Mouse (Mus musculus) CH12.LX (cell line): ENCODE results near the gene Hdac4. TPM values are rescaled to one million over a fixed set of nuclear protein-coding genes. Genes with fewer than 3 reads are reported as not detected.

ENCODE experiments used
- DNase-seq: peaks from one replicate; pipeline ENCODE4 v3.0.0-alpha.2; 2013; ENCODE audit errors: extremely low read depth
- H3K27ac ChIP-seq: 2 replicates; pipeline ENCODE4 v1.5.1; 2012; ENCODE audit warnings: low read depth, mild to moderate bottlenecking, control low read depth, moderate library complexity; ENCODE audit not compliant: insufficient read depth
- H3K27me3 ChIP-seq: replicated peaks from 2 replicates; pipeline ENCODE3; 2012; ENCODE audit warnings: inconsistent platforms
- H3K36me3 ChIP-seq, 2 experiments: replicated peaks in 1 of 2; 2 replicates each; pipeline versions ENCODE3 to v1.6.1; 2012; ENCODE audit warnings: inconsistent platforms in 1 of 2, low read length in 1 of 2, mild to moderate bottlenecking in 1 of 2, mixed read lengths in 1 of 2, moderate library complexity in 1 of 2; ENCODE audit not compliant: control insufficient read depth in 1 of 2, insufficient read depth in 1 of 2
- H3K4me1 ChIP-seq, 2 experiments: 2 replicates each; pipeline ENCODE4 v1.6.1; 2012; ENCODE audit warnings: inconsistent platforms in 1 of 2, moderate library complexity in 1 of 2; ENCODE audit not compliant: insufficient read depth in 2 of 2, control insufficient read depth in 1 of 2
- H3K4me2 ChIP-seq: 2 replicates; pipeline ENCODE4 v1.6.1; 2012; ENCODE audit warnings: low read depth, mild to moderate bottlenecking, control low read depth; ENCODE audit not compliant: poor library complexity, insufficient read depth, severe bottlenecking
- H3K4me3 ChIP-seq, 3 experiments: fragments of 150-350 bp in 1 of 3; sonication (generic) in 1 of 3; replicated peaks in 1 of 3; 2 replicates each; pipeline versions ENCODE3 to v1.5.1; 2011 to 2012; ENCODE audit warnings: low read depth in 2 of 3, low read length in 2 of 3, mild to moderate bottlenecking in 2 of 3, moderate library complexity in 2 of 3, control low read depth in 1 of 3, improper control_type of control experiment in 1 of 3, inconsistent platforms in 1 of 3, mixed read lengths in 1 of 3; ENCODE audit not compliant: poor library complexity in 1 of 3
- H3K79me2 ChIP-seq: replicated peaks from 2 replicates; pipeline ENCODE4 v1.6.1; 2012; ENCODE audit warnings: mild to moderate bottlenecking, moderate library complexity; ENCODE audit not compliant: control insufficient read depth, poor library complexity, insufficient read depth, severe bottlenecking; ENCODE audit errors: extremely low read depth
- H3K9ac ChIP-seq: 2 replicates; pipeline ENCODE4 v1.6.1; 2012; ENCODE audit warnings: low read depth, mild to moderate bottlenecking, control low read depth, moderate library complexity; ENCODE audit not compliant: insufficient read depth
- H3K9me3 ChIP-seq: replicated peaks from 2 replicates; pipeline ENCODE3; 2012; ENCODE audit warnings: low read length, inconsistent platforms, mixed read lengths
- CHD1 ChIP-seq: IDR thresholded peaks from 2 replicates; pipeline ENCODE4 v1.6.1; 2012; ENCODE audit warnings: low read depth, low read length, improper control_type of control experiment, inconsistent platforms
- CTCF ChIP-seq, 2 experiments: IDR thresholded peaks in 1 of 2; conservative IDR thresholded peaks in 1 of 2; 2 replicates each; pipeline ENCODE4 v1.5.1; 2011 to 2012; ENCODE audit warnings: low read depth in 2 of 2, low read length in 2 of 2, improper control_type of control experiment in 1 of 2, inconsistent platforms in 1 of 2, mild to moderate bottlenecking in 1 of 2, moderate library complexity in 1 of 2
- E2F4 ChIP-seq: IDR thresholded peaks from 2 replicates; pipeline ENCODE4 v1.6.1; 2011; ENCODE audit warnings: low read depth, low read length, improper control_type of control experiment; ENCODE audit not compliant: insufficient replicate concordance
- ELF1 ChIP-seq: IDR thresholded peaks from 2 replicates; pipeline ENCODE4 v1.6.1; 2014; ENCODE audit warnings: low read depth, mild to moderate bottlenecking, inconsistent platforms, low read length, improper control_type of control experiment
- EP300 ChIP-seq: IDR thresholded peaks from 2 replicates; pipeline ENCODE4 v1.6.1; 2011; ENCODE audit warnings: low read length, improper control_type of control experiment
- HCFC1 ChIP-seq: IDR thresholded peaks from 2 replicates; pipeline ENCODE4 v1.6.1; 2012; ENCODE audit warnings: low read depth, mild to moderate bottlenecking, inconsistent platforms, low read length, improper control_type of control experiment
- IRF4 ChIP-seq: IDR thresholded peaks from 2 replicates; pipeline ENCODE4 v1.6.1; 2014; ENCODE audit warnings: low read depth, mild to moderate bottlenecking, inconsistent platforms, low read length, improper control_type of control experiment
- JUN ChIP-seq: IDR thresholded peaks from 2 replicates; pipeline ENCODE4 v1.6.1; 2011; ENCODE audit warnings: low read depth, mild to moderate bottlenecking, low read length, improper control_type of control experiment, moderate library complexity; ENCODE audit not compliant: insufficient read depth
- KAT2A ChIP-seq: IDR thresholded peaks from 2 replicates; pipeline ENCODE4 v1.6.1; 2012; ENCODE audit warnings: low read length, improper control_type of control experiment, inconsistent platforms; ENCODE audit not compliant: insufficient replicate concordance
- MAZ ChIP-seq: IDR thresholded peaks from 2 replicates; pipeline ENCODE4 v1.6.1; 2012; ENCODE audit warnings: low read depth, mild to moderate bottlenecking, inconsistent platforms, low read length, improper control_type of control experiment, moderate library complexity
- MXI1 ChIP-seq: IDR thresholded peaks from 2 replicates; pipeline ENCODE4 v1.6.1; 2011; ENCODE audit warnings: mild to moderate bottlenecking, low read depth, low read length, improper control_type of control experiment
- MYC ChIP-seq: IDR thresholded peaks from 2 replicates; pipeline ENCODE4 v1.6.1; 2011; ENCODE audit warnings: low read depth, mild to moderate bottlenecking, improper control_type of control experiment, low read length
- NELFE ChIP-seq: IDR thresholded peaks from 2 replicates; pipeline ENCODE4 v1.6.1; 2011; ENCODE audit warnings: low read depth, low read length, improper control_type of control experiment
- PAX5 ChIP-seq: IDR thresholded peaks from 2 replicates; pipeline ENCODE4 v1.6.1; 2012; ENCODE audit warnings: low read length, inconsistent platforms, mixed read lengths
- POLR2A ChIP-seq: IDR thresholded peaks from 2 replicates; pipeline ENCODE4 v1.6.1; 2011; ENCODE audit warnings: low read depth, mild to moderate bottlenecking, improper control_type of control experiment, low read length
- POLR2AphosphoS2 ChIP-seq: IDR thresholded peaks from 2 replicates; pipeline ENCODE4 v1.6.1; 2011; ENCODE audit warnings: low read depth, low read length, improper control_type of control experiment
- RAD21 ChIP-seq: IDR thresholded peaks from 2 replicates; pipeline ENCODE4 v1.6.1; 2011; ENCODE audit warnings: low read depth, mild to moderate bottlenecking, low read length, improper control_type of control experiment, moderate library complexity
- RCOR1 ChIP-seq: conservative IDR thresholded peaks from 2 replicates; pipeline ENCODE4 v1.6.1; 2012; ENCODE audit warnings: low read depth, mild to moderate bottlenecking, inconsistent platforms, low read length, improper control_type of control experiment
- TBP ChIP-seq: conservative IDR thresholded peaks from 2 replicates; pipeline ENCODE4 v1.6.1; 2011; ENCODE audit warnings: low read depth, low read length, improper control_type of control experiment
- UBTF ChIP-seq: IDR thresholded peaks from 2 replicates; pipeline ENCODE4 v1.6.1; 2012; ENCODE audit warnings: low read depth, mild to moderate bottlenecking, inconsistent platforms, low read length, improper control_type of control experiment, moderate library complexity
- USF1 ChIP-seq: IDR thresholded peaks from 2 replicates; pipeline ENCODE4 v1.6.1; 2014; ENCODE audit warnings: low read depth, mild to moderate bottlenecking, inconsistent platforms, low read length, improper control_type of control experiment
- ZC3H11A ChIP-seq: IDR thresholded peaks from 2 replicates; pipeline ENCODE4 v1.6.1; 2012; ENCODE audit warnings: low read depth, mild to moderate bottlenecking, inconsistent platforms, low read length, improper control_type of control experiment
- ZKSCAN1 ChIP-seq: IDR thresholded peaks from 2 replicates; pipeline ENCODE4 v1.6.1; 2012; ENCODE audit warnings: low read depth, inconsistent platforms, low read length, improper control_type of control experiment, borderline replicate concordance
- ZMIZ1 ChIP-seq: IDR thresholded peaks from 2 replicates; pipeline ENCODE4 v1.6.1; 2012; ENCODE audit warnings: low read depth, mild to moderate bottlenecking, inconsistent platforms, low read length, improper control_type of control experiment
- dilution Hi-C: fragments of 300-500 bp; cut with MboI; formaldehyde crosslinking; loops from 2 replicates; pipeline ENCODE4 v1.14.3; 2020; ENCODE audit warnings: low sequenced_read_pairs; ENCODE audit not compliant: extremely low pct_unique_long_range_greater_than_20kb, extremely low pct_ligation_motif_present
- in situ Hi-C: fragments of 300-500 bp; cut with MboI; formaldehyde crosslinking; loops from 3 replicates; pipeline ENCODE4 v1.14.3; 2019; ENCODE audit warnings: low sequenced_read_pairs, low pct_ligation_motif_present, low pct_unique_long_range_greater_than_20kb, mixed read lengths
- polyA plus RNA-seq: library from polyadenylated mRNA; unstranded; fragments of >175 nt; gene quantifications from 2 replicates; pipeline ENCODE4 v1.2.1, GENCODE M21; 2012; ENCODE audit warnings: low read depth; ENCODE audit not compliant: insufficient read length
- total RNA-seq, 2 experiments: library from RNA; depleted of rRNA; stranded (reverse); fragments of 300-350 nt in 1 of 2; fragments of >200 nt in 1 of 2; gene quantifications; 2 replicates each; pipeline ENCODE4 v1.2.3; 2012 to 2014

Hdac4 gene
- total and polyA plus RNA-seq, 3 experiments, result 2.4 to 6.3 (median 4.3) TPM

DNA sequence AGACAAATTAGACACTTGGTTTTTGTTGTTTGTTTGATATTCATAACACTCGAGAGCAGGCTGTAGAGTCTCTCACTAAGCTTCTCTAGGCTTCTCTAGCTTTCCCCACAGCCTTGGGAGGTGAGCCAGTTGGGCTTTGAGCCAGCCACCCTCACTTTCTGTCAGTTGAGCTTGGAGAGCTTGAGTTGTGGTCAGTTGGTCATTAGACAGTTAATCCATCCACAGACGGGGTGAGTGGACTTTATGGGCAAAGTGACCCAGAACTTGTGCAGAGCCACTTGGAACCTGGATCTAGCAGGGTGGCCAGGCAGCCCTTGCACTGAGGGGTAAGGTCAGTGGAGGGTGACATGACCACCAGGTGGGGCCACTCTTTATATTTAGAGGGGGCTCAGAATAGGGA is 277.9 kb downstream of the Hdac4 start:
- dilution Hi-C loops, result no loop called here
- no peaks in the 10 kb centered on the region for H3K79me2 ChIP-seq
- H3K27ac ChIP-seq, result no peak overlapping the region
- TF ChIP-seq POLR2AphosphoS2 (no peak), MXI1 (no peak), UBTF (no peak), NELFE (no peak), TBP (no peak), POLR2A (no peak), ZKSCAN1 (no peak), MYC (no peak), E2F4 (no peak), RCOR1 (no peak)
- no peaks in the 10 kb centered on the region for H3K36me3 ChIP-seq
- no peak overlapping the region for H3K4me2 ChIP-seq
- peaks cover 0 to 10% of the 10 kb centered on the region in 2 experiments; a peak in 1 of 4 replicates for H3K4me1 ChIP-seq
- no peak overlapping the region for H3K9ac ChIP-seq
- in situ Hi-C loops, result loop anchor here (10.0 kb wide), 1 partner anchor 687 kb away; the partner anchor contains the start of gene Olfr1410
- H3K9me3 ChIP-seq, result no peaks in the 10 kb centered on the region
- no peak for DNase-seq
- no peak overlapping the region for H3K4me3 ChIP-seq
- peaks cover 10% of the 10 kb centered on the region for H3K27me3 ChIP-seq

DNA sequence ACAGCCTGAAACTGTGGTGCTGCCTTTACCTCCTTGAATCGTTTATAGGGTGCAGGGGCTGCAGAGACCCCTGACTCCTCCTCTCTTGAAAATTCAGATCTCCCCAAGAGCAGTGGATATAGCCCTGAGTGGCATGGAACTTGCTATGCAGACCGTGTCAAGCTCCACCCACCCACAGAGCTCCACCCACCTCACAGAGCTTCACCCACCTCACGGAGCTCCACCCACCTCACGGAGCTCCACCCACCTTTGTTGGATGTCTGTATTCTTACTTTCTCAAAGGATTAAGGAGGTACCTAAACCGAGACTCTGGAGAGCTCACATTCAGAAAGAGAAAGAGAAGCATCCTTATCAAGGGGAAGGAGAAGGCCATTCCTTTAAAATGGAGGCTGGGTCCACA is 279.5 kb downstream of the Hdac4 start:
- no peak for DNase-seq
- H3K79me2 ChIP-seq, result no peaks in the 10 kb centered on the region

More for the DNA sequence above, 279.5 kb downstream of the Hdac4 start:
- no peaks in the 10 kb centered on the region for H3K9me3 ChIP-seq
- no peak for TF ChIP-seq ZMIZ1
- TF ChIP-seq POLR2A, result no peak
- no peak for TF ChIP-seq USF1
- TF ChIP-seq CHD1, result no peak
- no peak for TF ChIP-seq MYC
- no peak for TF ChIP-seq ZKSCAN1
- TF ChIP-seq ZC3H11A, result no peak
- no peak for TF ChIP-seq HCFC1
- no peak for TF ChIP-seq MAZ
- TF ChIP-seq ELF1, result no peak
- TF ChIP-seq UBTF, result no peak
- no peak for TF ChIP-seq CTCF (conservative IDR thresholded peaks at IDR 0.05 in 1 of 2, IDR thresholded peaks at IDR 0.05 in 1 of 2; ENCODE audit: low read depth in 2 of 2, low read length in 2 of 2)
- no peak for TF ChIP-seq IRF4
- TF ChIP-seq RAD21, result no peak
- TF ChIP-seq EP300, result no peak
- TF ChIP-seq JUN, result no peak
- no peak for TF ChIP-seq KAT2A
- TF ChIP-seq PAX5, result no peak
- H3K27ac ChIP-seq, result no peak overlapping the region
- H3K4me2 ChIP-seq, result no peak overlapping the region
- dilution Hi-C loops, result no loop called here
- H3K36me3 ChIP-seq, result no peaks in the 10 kb centered on the region
- peaks cover 0 to 10% of the 10 kb centered on the region in 2 experiments; a peak in 1 of 4 replicates for H3K4me1 ChIP-seq
- no peak overlapping the region for H3K9ac ChIP-seq
- H3K4me3 ChIP-seq, result no peak overlapping the region
- in situ Hi-C loops, result loop anchor here (10.0 kb wide), 1 partner anchor 689 kb away; the partner anchor contains the start of gene Olfr1410
- peaks cover 12% of the 10 kb centered on the region for H3K27me3 ChIP-seq
